Mouse (Mus musculus) embryonic fibroblast, embryonic 13.5 days (primary cell): Measurements from ENCODE around the gene Kirrel2. TPM values are rescaled to one million over a fixed set of nuclear protein-coding genes. Genes with fewer than 3 reads are reported as not detected.

Experiments used
- H3K27ac ChIP-seq: 2 replicates; pipeline ENCODE4 v1.5.1; 2012; ENCODE audit warnings: low read length, control low read depth, inconsistent platforms; ENCODE audit not compliant: insufficient read depth
- H3K4me1 ChIP-seq: 2 replicates; pipeline ENCODE4 v1.6.1; 2011; ENCODE audit warnings: low read length; ENCODE audit not compliant: control insufficient read depth, insufficient read depth
- H3K4me3 ChIP-seq: 2 replicates; pipeline ENCODE4 v1.5.1; 2011; ENCODE audit warnings: mild to moderate bottlenecking, control low read depth, low read length; ENCODE audit not compliant: insufficient read depth
- CTCF ChIP-seq: IDR thresholded peaks from 2 replicates; pipeline ENCODE4 v1.5.1; 2011; ENCODE audit warnings: mild to moderate bottlenecking, control low read depth, low read length, moderate library complexity, borderline replicate concordance; ENCODE audit not compliant: insufficient read depth
- POLR2A ChIP-seq: IDR thresholded peaks from 2 replicates; pipeline ENCODE4 v1.6.1; 2011; ENCODE audit warnings: low read depth, mild to moderate bottlenecking, control low read depth, low read length, moderate library complexity
- polyA plus RNA-seq: library from polyadenylated mRNA; stranded (reverse); fragments of >200 nt; gene quantifications from 2 replicates; pipeline ENCODE4 v1.2.4, GENCODE M21; 2011; ENCODE audit warnings: low read depth; ENCODE audit not compliant: missing spikeins, insufficient read length

The Kirrel2 gene
- polyA plus RNA-seq, 1 experiment = not detected

DNA sequence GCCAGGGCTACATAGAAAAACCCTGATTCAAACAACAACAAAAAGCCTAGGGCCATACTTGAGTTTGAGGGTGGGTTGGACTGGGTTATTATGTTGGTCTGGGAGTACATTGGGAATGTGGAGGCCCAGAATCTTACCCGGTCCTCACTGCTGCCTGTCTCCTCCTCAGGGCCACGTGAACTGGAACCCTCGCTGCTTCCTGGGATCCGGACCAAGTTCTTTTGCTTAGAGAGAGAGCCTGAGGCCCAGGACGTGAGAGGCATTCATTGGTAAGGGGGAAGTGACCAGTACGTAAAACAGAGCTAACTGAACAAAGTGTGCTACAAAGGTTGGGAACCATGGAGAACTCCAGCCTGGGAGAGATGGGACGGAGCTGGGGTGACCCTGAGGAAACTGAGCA lies 7.2 kb downstream of the Kirrel2 start:
- H3K27ac ChIP-seq = no peak overlapping the region
- no peak overlapping the region for H3K4me3 ChIP-seq
- TF ChIP-seq CTCF = no peak
- TF ChIP-seq POLR2A = no peak
- H3K4me1 ChIP-seq = no peaks in the 10 kb centered on the region

DNA sequence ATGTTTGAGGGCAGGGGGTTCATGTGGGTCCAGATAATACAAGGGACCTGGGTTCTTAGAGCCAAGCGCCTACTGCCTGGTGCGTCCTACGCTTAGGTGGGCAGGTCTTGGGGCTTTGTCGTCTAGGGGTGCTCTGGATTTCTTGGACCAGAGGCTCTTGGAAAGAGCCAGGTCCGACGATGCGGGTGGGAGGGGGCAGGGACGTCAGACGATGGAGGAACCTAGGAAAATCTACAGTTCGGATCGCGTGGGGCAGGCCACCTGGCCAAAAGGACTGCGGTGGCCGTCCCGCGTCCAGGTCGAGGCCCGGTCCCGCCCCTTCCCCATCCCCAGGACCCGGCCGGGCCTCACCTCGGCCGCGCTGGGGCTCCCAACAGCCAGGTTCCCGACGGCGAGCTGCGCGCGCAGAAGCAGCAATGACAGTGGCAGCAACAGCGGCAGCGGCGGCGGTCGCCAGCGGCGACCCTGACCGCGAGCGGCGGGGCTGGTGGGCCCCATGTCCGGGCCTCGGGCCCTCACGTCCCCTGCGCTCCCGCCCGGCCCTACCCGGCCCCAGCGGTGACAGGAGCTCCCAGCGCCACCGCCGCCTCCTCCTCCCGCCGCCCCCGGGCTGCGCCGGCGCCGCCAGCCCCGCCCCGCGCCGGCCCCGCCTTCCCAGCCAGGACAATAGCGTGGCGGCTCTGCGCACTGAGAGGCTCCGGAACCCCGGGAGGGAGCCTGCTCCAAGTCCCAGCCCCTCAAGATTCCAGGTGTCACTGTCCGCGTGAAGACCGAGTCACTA lies 12.3 kb downstream of the Kirrel2 start, which contains the start of gene Aplp1:
Gene Aplp1, minus strand, starts transcription at position 565 of the 781 bp plus-strand sequence.
- no peak within 1 kb of the TSS for H3K27ac ChIP-seq
- TF ChIP-seq CTCF (no peak), POLR2A (peak; percentile 36)

DNA sequence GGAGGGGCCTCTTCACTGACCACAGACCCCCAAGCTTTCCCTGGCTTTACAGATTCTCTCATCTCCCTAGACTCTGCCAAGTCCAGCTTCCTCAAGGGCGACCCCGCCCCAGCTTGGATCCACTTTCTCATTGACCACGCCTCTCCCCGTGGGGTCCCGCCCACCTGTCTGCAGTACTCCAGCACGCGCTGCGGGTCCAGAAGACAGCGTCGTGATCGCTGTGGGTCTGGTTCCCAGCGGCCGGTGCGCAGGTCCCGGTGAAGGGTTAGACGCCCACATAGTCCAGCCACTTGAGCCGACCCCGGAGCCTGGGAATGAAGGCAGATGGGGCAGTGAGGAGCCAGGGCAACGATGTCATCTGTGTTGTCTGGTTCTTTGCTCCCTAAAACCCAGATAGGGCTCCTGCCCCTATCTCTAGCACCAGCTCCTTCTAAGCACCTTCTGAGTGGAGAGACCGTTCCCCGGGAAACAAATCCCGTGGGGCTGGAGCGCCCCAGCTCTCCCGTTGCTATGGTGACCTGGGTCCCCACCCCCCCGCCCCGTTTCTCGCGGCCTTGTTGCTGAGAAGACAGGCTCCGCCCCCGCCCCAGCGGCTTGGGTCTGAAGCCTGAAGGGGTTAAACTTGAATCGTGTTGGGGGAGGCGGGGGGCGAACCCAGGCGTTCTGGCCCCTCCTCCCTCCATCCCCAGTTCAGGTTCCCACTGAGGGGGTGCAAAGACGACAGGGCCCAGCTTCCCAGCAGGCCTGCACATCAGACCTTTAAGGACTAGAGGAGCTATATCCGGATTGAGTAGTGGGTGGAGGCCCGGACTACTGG lies 13.1 kb downstream of the Kirrel2 start:
- no peaks in the 10 kb centered on the region for H3K4me1 ChIP-seq
- peak overlapping the region; percentile 51 for H3K4me3 ChIP-seq
- no peak overlapping the region for H3K27ac ChIP-seq
- TF ChIP-seq POLR2A (no peak), CTCF (no peak)

More for the DNA sequence above, 12.3 kb downstream of the Kirrel2 start, which contains the start of gene Aplp1:
- Histone ChIP-seq H3K4me1 (no peaks in the 10 kb centered on the region), H3K4me3 (peak within 1 kb of the TSS; percentile 51)

DNA sequence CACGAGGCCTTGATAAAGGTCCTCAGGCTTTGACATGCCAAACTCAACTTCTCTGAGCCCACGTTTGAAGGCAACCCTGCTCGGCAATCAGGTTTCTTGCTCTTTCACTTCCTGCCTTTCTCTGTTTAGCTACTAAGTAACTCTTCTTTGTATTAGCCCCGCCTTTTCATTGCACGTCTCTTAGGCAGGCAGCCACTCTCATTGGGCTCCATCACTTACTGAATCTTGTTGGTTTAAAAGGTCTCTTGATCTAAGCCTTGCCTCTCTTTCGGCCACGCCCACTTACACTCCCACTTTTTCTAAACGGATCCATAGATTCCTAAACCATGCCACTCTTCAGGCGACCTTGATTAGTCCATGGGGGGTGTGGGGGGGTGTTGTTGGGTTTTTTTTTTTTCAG lies 13.8 kb downstream of the Kirrel2 start:
- Histone ChIP-seq H3K27ac (no peak overlapping the region), H3K4me3 (no peak overlapping the region), H3K4me1 (no peaks in the 10 kb centered on the region)
- TF ChIP-seq CTCF (no peak), POLR2A (no peak)

DNA sequence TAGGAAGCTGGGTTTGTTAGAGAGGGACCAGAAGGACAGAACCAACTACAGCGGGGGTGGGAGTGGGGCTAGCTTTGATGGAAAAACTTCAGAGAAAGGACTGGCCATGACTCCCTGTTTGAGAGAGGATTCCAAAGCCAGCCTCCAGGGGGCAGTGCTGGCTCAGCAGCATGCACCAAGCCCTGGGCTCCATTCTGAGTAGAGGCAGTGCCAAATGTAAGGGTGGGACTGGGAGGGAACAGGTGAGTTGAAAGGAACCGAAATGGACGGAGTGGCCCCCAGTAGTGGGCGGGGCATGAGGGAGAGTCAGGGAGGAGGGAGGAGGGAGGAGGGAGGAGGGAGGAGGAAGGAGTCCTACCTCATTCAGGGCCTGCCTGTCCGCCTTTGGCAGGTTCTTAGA lies 16.8 kb downstream of the Kirrel2 start:
- TF ChIP-seq CTCF = peak; percentile 69
- no peak for TF ChIP-seq POLR2A
- no peak overlapping the region for H3K27ac ChIP-seq
- H3K4me3 ChIP-seq = no peak overlapping the region
- H3K4me1 ChIP-seq = no peaks in the 10 kb centered on the region

DNA sequence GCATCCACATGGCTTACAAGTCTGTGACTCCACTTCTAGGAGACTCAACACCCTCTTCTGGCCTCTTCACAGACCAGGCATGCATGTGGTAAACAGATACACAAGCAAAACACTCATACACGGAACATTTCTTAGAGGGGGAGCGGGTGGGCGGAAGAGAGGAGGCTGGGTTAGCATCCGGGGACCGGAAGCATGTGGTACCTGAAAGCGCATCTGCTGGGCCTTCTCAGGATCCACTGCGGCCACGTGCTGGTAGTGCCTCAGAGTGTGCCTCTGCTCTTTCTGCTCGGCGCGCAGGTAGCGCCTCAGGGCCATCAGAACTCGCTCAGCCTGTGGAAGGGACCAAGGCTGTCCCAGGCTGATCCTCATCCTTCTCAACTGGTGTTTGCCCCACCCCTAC lies 17.8 kb downstream of the Kirrel2 start:
- H3K4me1 ChIP-seq = no peaks in the 10 kb centered on the region

DNA sequence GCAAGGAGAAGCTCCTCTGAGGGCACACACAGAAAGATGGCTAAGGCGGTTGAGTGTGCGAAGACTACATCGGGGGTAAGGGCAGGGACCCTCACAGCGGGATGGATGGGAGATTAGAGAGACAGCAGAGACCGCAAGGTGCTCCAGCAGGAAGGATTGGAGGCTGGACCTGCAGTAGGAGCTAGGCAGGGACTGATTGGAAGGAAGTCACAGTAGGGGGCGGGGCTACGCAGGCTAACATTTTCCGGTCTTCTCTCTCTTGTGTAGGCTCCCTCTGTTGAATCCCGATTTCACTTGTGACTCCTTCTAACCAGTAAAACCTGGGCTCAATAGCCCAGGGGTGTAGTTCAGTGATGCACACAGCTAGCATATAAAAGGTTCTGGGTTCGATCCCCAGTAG lies 20.6 kb downstream of the Kirrel2 start:
- Histone ChIP-seq H3K27ac (no peak overlapping the region), H3K4me1 (no peaks in the 10 kb centered on the region), H3K4me3 (no peak overlapping the region)
- TF ChIP-seq CTCF (no peak), POLR2A (no peak)

More for the DNA sequence above, 17.8 kb downstream of the Kirrel2 start:
- no peak overlapping the region for H3K4me3 ChIP-seq
- TF ChIP-seq CTCF (no peak), POLR2A (no peak)
- H3K27ac ChIP-seq = no peak overlapping the region

DNA sequence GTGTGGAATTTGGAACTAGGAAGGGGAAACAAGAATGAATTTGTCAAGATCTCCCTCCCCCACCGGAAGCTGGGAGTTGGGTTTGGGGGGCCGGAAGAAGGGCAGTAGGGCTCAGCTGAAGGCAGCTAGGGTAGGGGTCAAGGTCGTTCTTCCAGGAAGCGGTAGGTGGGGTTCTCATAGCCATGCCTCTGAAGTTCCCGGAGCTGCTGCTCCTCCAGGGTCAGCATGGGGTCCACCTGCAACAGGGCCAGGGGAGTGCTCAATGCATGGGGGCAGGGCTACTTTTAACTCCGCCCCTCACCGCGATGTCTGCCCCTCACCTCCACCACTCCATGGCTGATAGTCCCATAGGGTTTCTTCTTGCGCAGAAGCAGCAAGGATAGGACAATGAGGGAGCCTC lies 22.3 kb downstream of the Kirrel2 start:
- TF ChIP-seq CTCF (no peak), POLR2A (no peak)
- Histone ChIP-seq H3K27ac (no peak overlapping the region), H3K4me1 (0 out of 2 replicates have a peak, but pooled peaks cover 3% of the 10 kb centered on the region), H3K4me3 (no peak overlapping the region)

DNA sequence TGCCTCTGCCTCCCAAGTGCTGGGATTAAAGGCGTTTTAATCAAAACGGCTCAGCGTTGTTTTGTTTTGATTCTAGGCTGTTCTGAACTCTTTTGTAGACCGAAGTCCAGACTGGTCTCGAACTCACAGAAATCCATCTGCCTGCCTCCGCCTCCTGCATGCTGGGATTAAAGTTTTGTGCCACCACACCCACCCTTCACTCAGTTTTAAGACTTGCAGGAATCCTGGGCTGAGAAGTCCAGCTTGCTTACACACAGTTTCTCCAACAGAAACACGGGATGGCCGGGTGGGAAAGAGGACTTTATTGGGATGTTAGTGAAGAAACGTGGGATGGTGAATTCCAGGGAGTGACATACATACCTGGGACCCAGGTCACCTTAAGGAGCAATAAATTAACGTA lies 22.8 kb downstream of the Kirrel2 start:
- H3K4me3 ChIP-seq = no peak overlapping the region
- TF ChIP-seq CTCF = no peak
- no peak for TF ChIP-seq POLR2A
- H3K4me1 ChIP-seq = 0 out of 2 replicates have a peak, but pooled peaks cover 3% of the 10 kb centered on the region
- no peak overlapping the region for H3K27ac ChIP-seq

DNA sequence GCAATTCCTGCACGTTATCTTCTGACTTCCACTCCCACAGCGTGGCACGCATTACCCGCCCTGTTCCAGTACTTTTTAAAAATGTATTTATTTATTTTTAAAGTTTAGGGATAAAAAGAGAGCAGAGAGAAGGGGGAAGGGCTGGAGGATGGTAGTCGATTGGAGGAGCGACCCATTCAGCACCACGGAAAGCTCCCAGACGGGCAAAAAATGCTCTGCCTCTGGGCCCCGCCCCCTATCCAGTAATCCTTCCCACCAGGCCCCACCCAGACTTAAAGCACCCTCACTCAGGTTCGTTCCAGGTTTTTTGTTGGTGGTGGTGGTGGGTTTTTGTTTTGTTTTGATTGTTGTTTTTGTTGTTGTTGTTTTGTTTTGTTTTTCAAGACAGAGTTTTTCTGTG lies 23.3 kb downstream of the Kirrel2 start:
- Histone ChIP-seq H3K27ac (no peak overlapping the region), H3K4me1 (0 out of 2 replicates have a peak, but pooled peaks cover 3% of the 10 kb centered on the region), H3K4me3 (no peak overlapping the region)
- no peak for TF ChIP-seq POLR2A
- TF ChIP-seq CTCF = no peak
